10 mouse cellular contexts compared by ENCODE assay signal in the genomic region with DNA sequence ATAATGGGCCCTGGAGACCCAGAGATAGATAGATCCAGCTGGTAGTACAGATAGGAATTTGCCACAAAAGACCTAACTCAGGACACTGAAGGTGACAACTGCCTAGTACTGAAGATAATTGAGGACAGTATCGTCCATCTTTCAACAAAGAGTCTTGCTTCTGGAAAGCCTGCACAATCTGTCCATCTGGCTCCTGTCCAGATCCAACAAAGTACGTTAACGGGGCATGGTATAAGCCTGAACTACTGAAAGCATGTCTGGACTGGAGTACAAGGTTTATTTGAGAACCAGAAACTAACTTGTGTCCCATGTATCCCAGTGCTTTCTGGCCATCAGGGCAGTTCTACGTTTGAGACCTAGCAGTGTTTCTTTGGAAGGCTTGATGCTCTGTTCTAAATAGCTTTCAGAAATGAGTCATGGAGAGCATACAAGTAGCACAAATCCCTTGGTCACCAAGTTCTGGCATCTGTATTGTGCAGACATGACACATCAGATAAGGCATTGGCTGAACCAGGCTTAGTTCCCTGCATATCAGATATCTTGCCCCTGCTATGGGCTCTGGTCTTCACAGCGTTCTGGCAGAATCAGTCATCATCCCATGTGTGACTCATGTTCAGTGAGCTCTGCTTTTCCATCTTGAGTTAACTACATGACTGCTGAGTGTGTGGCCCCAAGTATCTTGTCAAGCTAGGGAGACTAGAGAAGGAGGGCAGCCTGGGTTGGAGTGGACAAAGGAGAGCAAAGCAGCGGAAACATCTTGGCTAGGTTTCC. TPM values are rescaled to one million over a fixed set of nuclear protein-coding genes. Genes with fewer than 3 reads are reported as not detected.
DNase-seq lines count a peak whose midpoint lies in the region; ATAC-seq and TF ChIP-seq lines count a peak whose summit lies in the region.
"Had no signal": no experiment of that assay in that cellular context is flagged by ENCODE, and none has a peak within 500 bp of the region (broad histone marks: within the 10 kb centered on the region; RNA-seq: fewer than 3 reads in every experiment).

No protein-coding gene starts in this region.

- H3K9me3 ChIP-seq in heart, embryonic 14.5 days (ENCODE audit: control insufficient read depth, low read length): no peaks in the 10 kb centered on the region
- H3K9me3 ChIP-seq in heart, embryonic 10.5 days: no peaks in the 10 kb centered on the region
- H3K9me3 ChIP-seq in liver, embryonic 12.5 days (replicated peaks): 0 out of 2 replicates have a peak, but pooled peaks cover 6% of the 10 kb centered on the region
- no peaks in the 10 kb centered on the region for H3K9me3 ChIP-seq in intestine, embryonic 15.5 days
- H3K9me3 ChIP-seq: embryonic facial prominence, embryonic 15.5 days had no signal

- peaks cover 15 to 28% of the 10 kb centered on the region in 2 experiments for H3K4me1 ChIP-seq in heart, embryonic 14.5 days (ENCODE audit: control insufficient read depth in 2 of 2, insufficient read depth in 2 of 2, low read length in 2 of 2)
- H3K4me1 ChIP-seq in heart, embryonic 10.5 days: peaks cover 28% of the 10 kb centered on the region
- peaks cover 82% of the 10 kb centered on the region for H3K4me1 ChIP-seq in liver, embryonic 12.5 days
- no peaks in the 10 kb centered on the region for H3K4me1 ChIP-seq in intestine, embryonic 15.5 days (replicated peaks)
- H3K4me1 ChIP-seq: embryonic facial prominence, embryonic 15.5 days had no signal

- no peaks in the 10 kb centered on the region for H3K79me2 ChIP-seq in C2C12 (ENCODE audit: control insufficient read depth, insufficient read depth)

- H3K9ac ChIP-seq in heart, embryonic 14.5 days (ENCODE audit: low read length): no peak overlapping the region
- H3K9ac ChIP-seq in liver, embryonic 12.5 days: no peak overlapping the region
- H3K9ac ChIP-seq in intestine, embryonic 15.5 days: no peak overlapping the region
- H3K9ac ChIP-seq: embryonic facial prominence, embryonic 15.5 days; lung, embryonic 14.5 days had no signal

- ATAC-seq in heart, embryonic 14.5 days (ENCODE audit: insufficient number of reproducible peaks, insufficient read depth, low FRiP score, low read depth): 0 out of 2 replicates have a peak, but pooled peaks have one; percentile 9
- peak; percentile 62 for ATAC-seq in Patski
- ATAC-seq in liver, embryonic 12.5 days: no peak
- no peak for ATAC-seq in intestine, embryonic 15.5 days

- peaks cover 38% of the 10 kb centered on the region for H3K36me3 ChIP-seq in heart, embryonic 14.5 days (ENCODE audit: control insufficient read depth, insufficient read depth, low read length)
- peaks cover 44% of the 10 kb centered on the region for H3K36me3 ChIP-seq in heart, embryonic 10.5 days
- H3K36me3 ChIP-seq in C2C12 (ENCODE audit: control insufficient read depth, insufficient read depth): peaks cover 7% of the 10 kb centered on the region
- peaks cover 23% of the 10 kb centered on the region for H3K36me3 ChIP-seq in liver, embryonic 12.5 days
- H3K36me3 ChIP-seq in intestine, embryonic 15.5 days: no peaks in the 10 kb centered on the region; the same call in 1 of the 2 replicates

- POLR2A ChIA-PET in Patski (lab: Charles Lee): interaction anchor here (0.6 to 0.8 kb wide), 2 partner anchors 9 to 30 kb away, joined by 3 read pairs; no protein-coding TSS in a partner anchor

- H3K79me3 ChIP-seq in C2C12 (ENCODE audit: low read depth): no peaks in the 10 kb centered on the region

- no peak for DNase-seq in heart, embryonic 10.5 days (ENCODE audit: low spot score)
- peak; percentile 65 for DNase-seq in Patski (ENCODE audit: low read depth, low spot score)
- DNase-seq in kidney, adult 11 months: no peak
- DNase-seq: lung, embryonic 14.5 days; midbrain, embryonic 14.5 days had no signal

- no peak overlapping the region for H3K4me3 ChIP-seq in heart, embryonic 14.5 days (ENCODE audit: control insufficient read depth in 1 of 2, insufficient read depth in 1 of 2, low read depth in 1 of 2, low read length in 2 of 2)
- H3K4me3 ChIP-seq in heart, embryonic 10.5 days: no peak overlapping the region
- H3K4me3 ChIP-seq in C2C12 (ENCODE audit: insufficient read depth, poor library complexity, severe bottlenecking): no peak overlapping the region
- no peak overlapping the region for H3K4me3 ChIP-seq in liver, embryonic 12.5 days
- H3K4me3 ChIP-seq in intestine, embryonic 15.5 days (replicated peaks): no peak overlapping the region
- H3K4me3 ChIP-seq: embryonic facial prominence, embryonic 15.5 days had no signal

- H3ac ChIP-seq in C2C12 (ENCODE audit: control insufficient read depth, insufficient read length, low read depth): no peak overlapping the region

- CTCF ChIA-PET in Patski (lab: Charles Lee): interaction anchor here (1.4 to 2.0 kb wide), 2 partner anchors 9 to 23 kb away, joined by 4 to 12 read pairs; partner anchors contain the start of gene Relt

- no peak overlapping the region for H3K4me2 ChIP-seq in heart, embryonic 14.5 days (ENCODE audit: low read length)
- H3K4me2 ChIP-seq in liver, embryonic 12.5 days: peak overlapping the region; percentile 15; the same call in 1 of the 2 replicates
- H3K4me2 ChIP-seq in intestine, embryonic 15.5 days (replicated peaks): no peak overlapping the region
- H3K4me2 ChIP-seq: embryonic facial prominence, embryonic 15.5 days; lung, embryonic 14.5 days had no signal

- H3K27me3 ChIP-seq in heart, embryonic 14.5 days (ENCODE audit: control insufficient read depth, insufficient read depth, low read length): no peaks in the 10 kb centered on the region
- no peaks in the 10 kb centered on the region for H3K27me3 ChIP-seq in heart, embryonic 10.5 days (ENCODE audit: insufficient read depth, poor library complexity, severe bottlenecking)
- no peaks in the 10 kb centered on the region for H3K27me3 ChIP-seq in C2C12 (ENCODE audit: control insufficient read depth, insufficient read depth, insufficient read length)
- H3K27me3 ChIP-seq in Patski: no peaks in the 10 kb centered on the region
- no peaks in the 10 kb centered on the region for H3K27me3 ChIP-seq in liver, embryonic 12.5 days (replicated peaks)
- no peaks in the 10 kb centered on the region for H3K27me3 ChIP-seq in intestine, embryonic 15.5 days (replicated peaks)
- H3K27me3 ChIP-seq: embryonic facial prominence, embryonic 15.5 days had no signal

- in situ Hi-C loops in Patski (cut with MboI; ENCODE audit: low pct_unique_long_range_greater_than_20kb): no loop called here

- TF ChIP-seq CTCF in C2C12 (IDR thresholded peaks at IDR 0.05; ENCODE audit: control insufficient read depth, insufficient read depth, insufficient read length) (no peak), Patski (IDR thresholded peaks at IDR 0.05) (no peak)

- 41% methylated on average over 6 of the region's 6 CpGs for WGBS in heart, embryonic 14.5 days
- 65% methylated on average over 6 of the region's 6 CpGs for WGBS in heart, embryonic 10.5 days
- WGBS in liver, embryonic 12.5 days (ENCODE audit: insufficient replicate concordance): 69% methylated on average over 6 of the region's 6 CpGs
- 68% methylated on average over 6 of the region's 6 CpGs for WGBS in intestine, embryonic 15.5 days

- H3K27ac ChIP-seq in heart, embryonic 14.5 days (replicated peaks in 1 of 2; ENCODE audit: control insufficient read depth in 1 of 2, insufficient read depth in 1 of 2, low read depth in 2 of 2, low read length in 2 of 2): peak overlapping the region in 1 of 2 experiments; percentile 16; a peak in 1 of 4 replicates
- H3K27ac ChIP-seq in heart, embryonic 10.5 days: no peak overlapping the region
- peak overlapping the region; percentile 61 for H3K27ac ChIP-seq in liver, embryonic 12.5 days
- H3K27ac ChIP-seq in intestine, embryonic 15.5 days: no peak overlapping the region
- H3K27ac ChIP-seq: embryonic facial prominence, embryonic 15.5 days had no signal

TF ChIP-seq in C2C12, 6 proteins besides CTCF, POLR2A, EP300 and RAD21:
- peak; percentile 75 for TF ChIP-seq FOSL1 (IDR thresholded peaks at IDR 0.05; ENCODE audit: insufficient read depth, low read length, poor library complexity, severe bottlenecking)
- no peak for TF ChIP-seq MYOG (IDR thresholded peaks at IDR 0.05; ENCODE audit: control insufficient read depth, extremely low read depth, insufficient read length)
- TF ChIP-seq USF1 (IDR thresholded peaks at IDR 0.05; ENCODE audit: low read depth): no peak
- peak; percentile 47 for TF ChIP-seq MYOD1 (IDR thresholded peaks at IDR 0.05; ENCODE audit: control insufficient read depth, insufficient read length, low read depth)
- no peak for TF ChIP-seq CEBPB (IDR thresholded peaks at IDR 0.05; ENCODE audit: low read depth)
- TF ChIP-seq MAX (IDR thresholded peaks at IDR 0.05): no peak
TF ChIP-seq in C2C12: peak in this region for 2.

RNA-seq across cellular contexts. Expression of gene Relt, which starts 23.4 kb away (rescaled TPM):
- 1.2 and 1.8 TPM in 2 replicates for polyA plus RNA-seq in heart, embryonic 14.5 days (2014; fragmentation: Nextera tagmentation; extraction: Ambion mirVana)
- polyA plus RNA-seq in heart, embryonic 10.5 days (2016; fragmentation: Nextera tagmentation; extraction: Ambion mirVana): 4.4 and 5.3 TPM in 2 replicates
- polyA plus RNA-seq in C2C12 (2012; fragmentation: generic; extraction: Trizol) (23.7 TPM), Patski (2021) (5.1 TPM)
- 17.8 and 18.2 TPM in 2 replicates for polyA plus RNA-seq in liver, embryonic 12.5 days (2016; fragmentation: Nextera tagmentation; extraction: Ambion mirVana)
- 2.6 and 3.5 TPM in 2 replicates for polyA plus RNA-seq in intestine, embryonic 15.5 days (2015; fragmentation: Nextera tagmentation; extraction: Ambion mirVana)

Comparison
In these comparisons a context has a peak if more than half of its experiments do, and no peak if none do; other contexts are left out.
1. ATAC-seq: peak in heart, embryonic 14.5 days (single experiment) and Patski (single experiment); none in liver, embryonic 12.5 days (single experiment) and intestine, embryonic 15.5 days (single experiment).